Mouse (Mus musculus) small intestine, adult 10 weeks (tissue): ENCODE measurements around the gene Vmn2r34. TPM values are rescaled to one million over a fixed set of nuclear protein-coding genes. Genes with fewer than 3 reads are reported as not detected.

Experiments
- polyA plus RNA-seq: library from polyadenylated mRNA; stranded (reverse); fragments of 350-450 nt; fragmentation: Illumina TruSeq; extraction: RNeasy Lipid Tissue Mini Kit (QIAGEN cat#74804); gene quantifications from one replicate; pipeline ENCODE4 v1.2.3, GENCODE M21; 2014; ENCODE audit warnings: low replicate concordance

The Vmn2r34 gene
- polyA plus RNA-seq = not detected

DNA sequence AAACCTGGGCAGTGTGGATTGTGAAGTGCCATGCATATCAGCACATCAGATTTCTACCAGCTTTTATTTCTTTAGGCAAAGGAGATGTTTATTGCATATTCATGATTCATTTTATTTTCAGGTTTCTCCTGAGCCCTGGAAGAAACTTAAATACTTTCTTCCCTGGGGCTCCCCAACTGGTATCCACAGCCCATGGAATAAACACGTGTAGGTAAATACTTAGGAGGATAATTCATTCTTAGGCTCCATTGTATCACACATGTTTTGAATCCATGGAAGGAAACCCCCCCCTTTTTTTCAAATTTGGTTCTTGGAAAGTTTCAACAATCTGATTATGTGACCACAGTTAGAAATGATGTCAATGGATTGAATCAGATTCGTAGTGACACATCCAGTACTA is at the start of gene Vmn2r34:
TSS of gene Vmn2r34 (minus strand) at position 101 of the 400 bp plus-strand sequence.

Other genes with a start within 250 kb of the Vmn2r34 start
- not detected for gene Vmn2r32, start 209.5 kb downstream of the Vmn2r34 start, polyA plus RNA-seq
- gene Vmn2r33, start 122.7 kb downstream of the Vmn2r34 start, polyA plus RNA-seq = not detected
- not detected for gene Vmn2r35, start 130.4 kb upstream of the Vmn2r34 start, polyA plus RNA-seq
- gene Vmn2r36, start 213.0 kb upstream of the Vmn2r34 start, polyA plus RNA-seq = not detected